Mouse (Mus musculus) heart, embryonic 11.5 days (tissue): Measurements from ENCODE around the gene Plekhg5. TPM values are rescaled to one million over a fixed set of nuclear protein-coding genes. Genes with fewer than 3 reads are reported as not detected.

Experiments used
- ATAC-seq: fragments of 200-750 bp; cut with Nextera tagmentation; replicated peaks from 2 replicates; pipeline ENCODE4 v1.8.0; 2017; ENCODE audit warnings: moderate library complexity; ENCODE audit not compliant: insufficient number of reproducible peaks, low FRiP score, low TSS enrichment
- H3K27ac ChIP-seq: fragments of 300-500 bp; sonication (generic); 2 replicates; pipeline ENCODE4 v1.5.1; 2014; ENCODE audit warnings: mild to moderate bottlenecking, low read depth, low read length
- H3K27me3 ChIP-seq: fragments of 300-500 bp; sonication (generic); 2 replicates; pipeline ENCODE4 v1.6.1; 2014; ENCODE audit warnings: mild to moderate bottlenecking, low read length, mixed read lengths; ENCODE audit not compliant: control insufficient read depth, insufficient read depth
- H3K36me3 ChIP-seq: fragments of 300-500 bp; sonication (generic); 2 replicates; pipeline ENCODE4 v1.6.1; 2014; ENCODE audit warnings: mild to moderate bottlenecking, low read length, moderate library complexity, mixed read lengths; ENCODE audit not compliant: control insufficient read depth, insufficient read depth
- H3K4me1 ChIP-seq: fragments of 300-500 bp; sonication (generic); 2 replicates; pipeline ENCODE4 v1.6.1; 2014; ENCODE audit warnings: low read length; ENCODE audit not compliant: control insufficient read depth, insufficient read depth
- H3K4me2 ChIP-seq: fragments of 300-500 bp; sonication (generic); 2 replicates; pipeline ENCODE4 v1.6.1; 2014; ENCODE audit warnings: mild to moderate bottlenecking, moderate library complexity
- H3K4me3 ChIP-seq: fragments of 300-500 bp; sonication (generic); 2 replicates; pipeline ENCODE4 v1.5.1; 2014; ENCODE audit warnings: low read depth, low read length
- H3K9ac ChIP-seq: fragments of 300-500 bp; sonication (generic); 2 replicates; pipeline ENCODE4 v1.6.1; 2014; ENCODE audit warnings: mild to moderate bottlenecking, low read depth, low read length, moderate library complexity
- H3K9me3 ChIP-seq: fragments of 300-500 bp; sonication (generic); replicated peaks from 2 replicates; pipeline ENCODE4 v1.6.1; 2016; ENCODE audit warnings: low read length; ENCODE audit not compliant: control insufficient read depth
- WGBS: fragments of 180-500 bp; shearing (Covaris S2); extraction: QIAGEN DNeasy Blood & Tissue Kit; methylation state at CpG from one replicate; pipeline ENCODE4 v1.1.7; 2014; ENCODE audit not compliant: insufficient replicate concordance; 5-methylcytosine and 5-hydroxymethylcytosine counted together
- polyA plus RNA-seq: library from polyadenylated mRNA; unstranded; fragments of >200 nt; fragmentation: Nextera tagmentation; extraction: Ambion mirVana; gene quantifications from 2 replicates; pipeline ENCODE4 v1.2.1, GENCODE M21; 2014

Plekhg5 gene
- polyA plus RNA-seq, 1 experiment from 2014 or later = 7.0 TPM

DNA sequence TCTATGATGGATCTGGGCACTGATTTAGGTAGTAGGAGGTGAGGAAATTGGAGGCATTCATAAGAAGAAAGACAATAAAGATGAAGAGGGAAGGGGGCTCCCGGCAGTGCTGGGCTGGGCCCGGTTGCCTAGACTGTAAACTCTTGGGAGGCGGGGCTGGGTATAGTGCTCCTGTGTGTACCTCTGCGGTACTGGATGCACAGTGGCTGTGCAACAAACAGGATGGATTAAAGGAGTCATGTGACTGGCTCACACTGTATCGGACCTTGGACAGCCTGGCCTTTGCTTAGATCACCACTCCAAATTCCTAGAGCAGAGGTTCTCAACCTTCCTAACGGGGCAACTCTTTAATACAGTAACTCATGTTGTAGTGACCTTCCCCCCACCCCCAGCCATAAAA is 89.3 kb downstream of the Plekhg5 start:
- H3K4me1 ChIP-seq = peaks cover 11% of the 10 kb centered on the region
- no peaks in the 10 kb centered on the region for H3K9me3 ChIP-seq
- 74% methylated on average over 6 of the region's 6 CpGs for WGBS
- H3K27me3 ChIP-seq = peaks cover 65% of the 10 kb centered on the region
- H3K4me3 ChIP-seq = no peak overlapping the region
- no peaks in the 10 kb centered on the region for H3K36me3 ChIP-seq
- H3K9ac ChIP-seq = no peak overlapping the region
- no peak overlapping the region for H3K27ac ChIP-seq
- no peak for ATAC-seq
- H3K4me2 ChIP-seq = no peak overlapping the region

DNA sequence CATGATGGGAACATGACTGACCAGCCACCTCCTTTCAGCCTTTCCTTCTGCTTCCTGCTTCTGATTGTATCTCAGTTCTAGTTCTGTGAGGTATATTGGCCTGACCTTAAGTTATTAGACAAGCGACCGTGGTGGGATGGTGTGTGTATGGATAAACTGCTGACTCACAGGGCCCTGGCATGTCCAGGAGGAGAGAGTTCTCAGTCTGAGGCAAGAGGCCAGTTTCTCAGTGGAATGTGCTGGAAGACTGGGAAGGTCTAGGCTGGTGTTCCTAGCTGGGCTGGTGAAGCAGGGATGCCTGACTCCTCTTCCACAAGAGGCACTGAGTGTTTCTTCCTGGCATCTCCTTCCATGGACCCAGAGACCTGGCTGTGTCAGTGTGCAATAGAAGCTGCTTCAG is 90.5 kb downstream of the Plekhg5 start:
- no peaks in the 10 kb centered on the region for H3K36me3 ChIP-seq
- ATAC-seq = no peak
- peaks cover 57% of the 10 kb centered on the region for H3K27me3 ChIP-seq
- H3K9ac ChIP-seq = no peak overlapping the region
- H3K4me2 ChIP-seq = no peak overlapping the region
- no peak overlapping the region for H3K4me3 ChIP-seq
- WGBS = 87% methylated on average over 2 of the region's 2 CpGs
- H3K4me1 ChIP-seq = peaks cover 11% of the 10 kb centered on the region
- H3K27ac ChIP-seq = no peak overlapping the region
- H3K9me3 ChIP-seq = no peaks in the 10 kb centered on the region

Other genes with a start within 250 kb of the Plekhg5 start
- gene Camta1, start 210.6 kb upstream of the Plekhg5 start, polyA plus RNA-seq = 137 and 138 TPM in 2 replicates
- 57.7 and 57.8 TPM in 2 replicates for gene Dnajc11, start 138.8 kb upstream of the Plekhg5 start, polyA plus RNA-seq
- 18.9 and 19.7 TPM in 2 replicates for gene Thap3, start 83.5 kb upstream of the Plekhg5 start, polyA plus RNA-seq
- gene Phf13, start 76.2 kb upstream of the Plekhg5 start, polyA plus RNA-seq = 14.3 and 21.7 TPM in 2 replicates
- 11.4 and 17.8 TPM in 2 replicates for gene Klhl21, start 63.7 kb upstream of the Plekhg5 start, polyA plus RNA-seq
- gene Zbtb48, start 44.8 kb upstream of the Plekhg5 start, polyA plus RNA-seq = 11.8 and 12.2 TPM in 2 replicates
- gene Tas1r1, start 33.9 kb upstream of the Plekhg5 start, polyA plus RNA-seq = 0.14 and 0.16 TPM in 2 replicates
- 18.0 and 19.0 TPM in 2 replicates for gene Nol9, start 33.2 kb upstream of the Plekhg5 start, polyA plus RNA-seq
- gene Tnfrsf25, start 43.4 kb downstream of the Plekhg5 start, polyA plus RNA-seq = 0.27 and 0.58 TPM in 2 replicates
- gene Espn, start 79.9 kb downstream of the Plekhg5 start, polyA plus RNA-seq = 0.90 and 1.3 TPM in 2 replicates
- 0.07 TPM in 1 of 2 replicates, not detected in the other for gene Hes2, start 86.4 kb downstream of the Plekhg5 start, polyA plus RNA-seq
- gene Acot7, start 105.6 kb downstream of the Plekhg5 start, polyA plus RNA-seq = 53.1 and 53.6 TPM in 2 replicates
- 7.8 and 9.0 TPM in 2 replicates for gene Gpr153, start 201.7 kb downstream of the Plekhg5 start, polyA plus RNA-seq
- gene Hes3, start 219.2 kb downstream of the Plekhg5 start, polyA plus RNA-seq = not detected in 2 replicates
- 15.9 and 22.6 TPM in 2 replicates for gene Icmt, start 224.7 kb downstream of the Plekhg5 start, polyA plus RNA-seq
- gene Rnf207, start 246.5 kb downstream of the Plekhg5 start, polyA plus RNA-seq = 27.4 and 27.5 TPM in 2 replicates